In the genomic region with DNA sequence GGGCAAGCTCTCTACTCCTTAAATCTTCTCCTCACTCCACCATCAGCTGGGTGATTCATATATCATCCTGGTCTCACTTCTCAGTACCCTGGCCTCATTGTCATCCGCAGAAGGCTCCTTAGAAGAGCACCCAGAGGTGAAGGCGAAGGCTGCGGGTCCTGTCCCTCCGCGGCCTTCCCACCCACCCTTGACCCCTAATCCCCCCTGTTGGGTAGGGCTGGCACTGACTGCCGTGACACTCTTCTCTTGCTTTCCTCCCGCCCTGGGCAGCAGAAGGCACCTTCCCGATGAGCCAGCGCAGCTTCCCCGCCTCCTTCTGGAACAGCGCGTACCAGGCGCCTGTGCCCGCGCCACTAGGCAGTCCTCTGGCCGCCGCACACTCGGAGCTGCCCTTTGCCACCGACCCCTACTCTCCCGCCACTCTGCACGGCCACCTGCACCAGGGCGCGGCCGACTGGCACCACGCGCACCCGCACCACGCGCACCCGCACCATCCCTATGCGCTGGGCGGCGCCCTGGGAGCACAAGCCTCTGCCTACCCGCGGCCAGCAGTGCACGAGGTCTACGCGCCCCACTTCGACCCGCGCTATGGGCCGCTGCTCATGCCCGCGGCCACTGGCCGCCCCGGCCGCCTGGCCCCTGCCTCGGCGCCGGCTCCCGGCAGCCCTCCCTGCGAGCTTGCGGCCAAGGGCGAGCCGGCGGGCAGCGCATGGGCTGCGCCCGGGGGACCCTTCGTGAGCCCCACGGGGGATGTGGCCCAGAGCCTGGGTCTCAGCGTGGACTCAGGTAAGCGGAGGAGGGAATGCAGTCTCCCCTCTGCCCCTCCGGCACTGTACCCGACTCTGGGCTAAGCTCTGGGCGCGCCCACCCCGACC, we compare ENCODE assay signal across 8 mouse cellular contexts. TPM values are rescaled to one million over a fixed set of nuclear protein-coding genes. Genes with fewer than 3 reads are reported as not detected.
DNase-seq lines count a peak whose midpoint lies in the region; ATAC-seq and TF ChIP-seq lines count a peak whose summit lies in the region.

No protein-coding gene starts in this region.

- no peak for DNase-seq in kidney, postnatal 0 days (ENCODE audit: low spot score)
- no peak for DNase-seq in kidney, adult 9 months
- DNase-seq in embryonic facial prominence, embryonic 11.5 days (ENCODE audit: low spot score), result no peak
- DNase-seq in hindbrain, embryonic 10.5 days (ENCODE audit: low spot score), result peak; percentile 55
- DNase-seq in midbrain, postnatal 0 days (ENCODE audit: low spot score), result no peak
- DNase-seq in left cerebral cortex, postnatal 25 days (ENCODE audit: low spot score in 2 of 2), result no peak
- DNase-seq in cerebellum, adult 9-10 months, result no peak

- intact Hi-C loops in left cerebral cortex, postnatal 25 days (cut with DNase I), result loop anchor here (10.0 kb wide), 2 partner anchors 353 to 357 kb away; a partner anchor contains a TSS

- no peaks in the 10 kb centered on the region for H3K36me3 ChIP-seq in kidney, postnatal 0 days (ENCODE audit: insufficient read depth, low read length)
- H3K36me3 ChIP-seq in embryonic facial prominence, embryonic 11.5 days (replicated peaks; ENCODE audit: control insufficient read depth, insufficient read depth, low read depth, low read length), result no peaks in the 10 kb centered on the region
- no peaks in the 10 kb centered on the region for H3K36me3 ChIP-seq in hindbrain, embryonic 10.5 days
- no peaks in the 10 kb centered on the region for H3K36me3 ChIP-seq in midbrain, postnatal 0 days (ENCODE audit: insufficient read depth, low read length)

- no peak for TF ChIP-seq CTCF in kidney, postnatal 0 days (IDR thresholded peaks at IDR 0.05; ENCODE audit: low read depth)
- no peak for TF ChIP-seq CTCF in midbrain, postnatal 0 days (IDR thresholded peaks at IDR 0.05)

- peak overlapping the region; percentile 41 for H3K4me2 ChIP-seq in kidney, postnatal 0 days (ENCODE audit: low read length)
- H3K4me2 ChIP-seq in embryonic facial prominence, embryonic 11.5 days (ENCODE audit: low read depth, low read length), result peak overlapping the region; percentile 81
- H3K4me2 ChIP-seq in midbrain, postnatal 0 days (ENCODE audit: low read depth, low read length, poor library complexity, severe bottlenecking), result peak overlapping the region; percentile 88

- no peak overlapping the region for H3K9ac ChIP-seq in kidney, postnatal 0 days (ENCODE audit: low read depth, low read length)
- H3K9ac ChIP-seq in embryonic facial prominence, embryonic 11.5 days (replicated peaks; ENCODE audit: low read length), result peak overlapping the region; percentile 42; the same call in 1 of the 2 replicates
- H3K9ac ChIP-seq in midbrain, postnatal 0 days (replicated peaks; ENCODE audit: low read length, poor library complexity, severe bottlenecking), result 0 out of 2 replicates have a peak overlapping the region, but pooled peaks have one; percentile 33

- peak; percentile 69 for ATAC-seq in kidney, postnatal 0 days (replicated peaks; ENCODE audit: low FRiP score, low read depth)
- peak; percentile 57; the same call in 1 of the 2 replicates for ATAC-seq in embryonic facial prominence, embryonic 11.5 days (replicated peaks; ENCODE audit: insufficient number of reproducible peaks, low FRiP score, low TSS enrichment, low read depth)
- peak; percentile 67 for ATAC-seq in midbrain, postnatal 0 days (ENCODE audit: low FRiP score)
- no peak for ATAC-seq in CD4-positive, CD25-positive, alpha-beta regulatory T cell, adult 4 months

- H3K27me3 ChIP-seq in kidney, postnatal 0 days (ENCODE audit: insufficient read depth, low read length), result peaks cover 58% of the 10 kb centered on the region
- peaks cover 47% of the 10 kb centered on the region for H3K27me3 ChIP-seq in embryonic facial prominence, embryonic 11.5 days (ENCODE audit: control insufficient read depth, insufficient read depth, low read length)
- H3K27me3 ChIP-seq in hindbrain, embryonic 10.5 days (ENCODE audit: insufficient read depth, poor library complexity, severe bottlenecking), result peaks cover 98% of the 10 kb centered on the region
- peaks cover 75% of the 10 kb centered on the region for H3K27me3 ChIP-seq in midbrain, postnatal 0 days (ENCODE audit: insufficient read depth, low read length)

- H3K27ac ChIP-seq in kidney, postnatal 0 days, result no peak overlapping the region
- H3K27ac ChIP-seq in embryonic facial prominence, embryonic 11.5 days (replicated peaks; ENCODE audit: low read depth, low read length), result no peak overlapping the region
- H3K27ac ChIP-seq in hindbrain, embryonic 10.5 days, result 0 out of 2 replicates have a peak overlapping the region, but pooled peaks have one; percentile 16
- no peak overlapping the region for H3K27ac ChIP-seq in midbrain, postnatal 0 days (ENCODE audit: low read depth, low read length)

- H3K9me3 ChIP-seq in kidney, postnatal 0 days (replicated peaks; ENCODE audit: low read length), result no peaks in the 10 kb centered on the region
- no peaks in the 10 kb centered on the region for H3K9me3 ChIP-seq in embryonic facial prominence, embryonic 11.5 days (replicated peaks; ENCODE audit: control insufficient read depth, low read length)
- no peaks in the 10 kb centered on the region for H3K9me3 ChIP-seq in hindbrain, embryonic 10.5 days
- H3K9me3 ChIP-seq in midbrain, postnatal 0 days (ENCODE audit: low read length), result no peaks in the 10 kb centered on the region

- H3K4me1 ChIP-seq in kidney, postnatal 0 days (replicated peaks; ENCODE audit: insufficient read depth, low read length), result no peaks in the 10 kb centered on the region; the same call in 1 of the 2 replicates
- H3K4me1 ChIP-seq in embryonic facial prominence, embryonic 11.5 days (ENCODE audit: control insufficient read depth, insufficient read depth, low read length), result no peaks in the 10 kb centered on the region; the same call in 1 of the 2 replicates
- peaks cover 24% of the 10 kb centered on the region for H3K4me1 ChIP-seq in hindbrain, embryonic 10.5 days (replicated peaks)
- peaks cover 8% of the 10 kb centered on the region for H3K4me1 ChIP-seq in midbrain, postnatal 0 days (ENCODE audit: insufficient read depth, low read length)

- WGBS in kidney, postnatal 0 days, result 1% methylated on average over 63 of the region's 68 CpGs
- 1% methylated on average over 65 of the region's 68 CpGs for WGBS in embryonic facial prominence, embryonic 11.5 days
- under 1% methylated on average over 68 of the region's 68 CpGs for WGBS in hindbrain, embryonic 10.5 days
- 1% methylated on average over 64 of the region's 68 CpGs for WGBS in midbrain, postnatal 0 days

- peak overlapping the region; percentile 31 for H3K4me3 ChIP-seq in kidney, postnatal 0 days (replicated peaks; ENCODE audit: low read depth, low read length)
- H3K4me3 ChIP-seq in embryonic facial prominence, embryonic 11.5 days (ENCODE audit: low read depth, low read length), result peak overlapping the region; percentile 38
- H3K4me3 ChIP-seq in hindbrain, embryonic 10.5 days, result peak overlapping the region; percentile 58
- H3K4me3 ChIP-seq in midbrain, postnatal 0 days (ENCODE audit: low read depth, low read length), result peak overlapping the region; percentile 47

RNA-seq across cellular contexts. Expression of a gene that starts 5.1 kb away (rescaled TPM):
- polyA plus RNA-seq in kidney, postnatal 0 days (2015; fragmentation: Nextera tagmentation; extraction: Ambion mirVana), result not detected in 2 replicates
- 3.7 and 4.4 TPM in 2 replicates for polyA plus RNA-seq in embryonic facial prominence, embryonic 11.5 days (2014; fragmentation: Nextera tagmentation; extraction: Ambion mirVana)
- polyA plus RNA-seq in hindbrain, embryonic 10.5 days (2016; fragmentation: Nextera tagmentation; extraction: Ambion mirVana), result 1.4 and 1.6 TPM in 2 replicates
- total RNA-seq in midbrain, postnatal 0 days (2014; rRNA removed), result not detected in 2 replicates
- 3.4 and 3.7 TPM in 2 replicates for polyA plus RNA-seq in midbrain, postnatal 0 days (2015; fragmentation: Nextera tagmentation; extraction: Ambion mirVana)
- total RNA-seq in left cerebral cortex, postnatal 25 days (2021), result not detected
- polyA plus RNA-seq in CD4-positive, CD25-positive, alpha-beta regulatory T cell, adult 4 months (2017; shearing (Covaris generic)), result not detected
